Mouse (Mus musculus): ENCODE results near the gene Steap4. TPM values are rescaled to one million over a fixed set of nuclear protein-coding genes. Genes with fewer than 3 reads are reported as not detected.

The Steap4 gene
- polyA plus RNA-seq (2017; shearing (Covaris generic)) = not detected

GRCm38 (mm10) chr5:7960176-7960575, at the start of gene Steap4:
Steap4 (plus strand) TSS chr5:7960457.

Other genes starting within 250 kb of the Steap4 start
- 860 TPM for gene Sri, start 85.6 kb downstream of the Steap4 start, polyA plus RNA-seq (2017; shearing (Covaris generic))

Data from CD4-positive, CD25-positive, alpha-beta regulatory T cell, adult 9 weeks (primary cell).